Mouse (Mus musculus) embryonic facial prominence, embryonic 12.5 days (tissue): Measurements from ENCODE around the gene Atf2. TPM values are rescaled to one million over a fixed set of nuclear protein-coding genes. Genes with fewer than 3 reads are reported as not detected.
A peak's percentile ranks its signal among the peaks of the same experiment; 100 is the strongest.
"Not testable (repeated sequence)": the region's sequence is repeated elsewhere in the genome, so short reads cannot be mapped to it uniquely, and the experiment has no call there.

Source experiments
- ATAC-seq: fragments of 200-750 bp; cut with Nextera tagmentation; 2 replicates; pipeline ENCODE4 v1.8.0; 2017; ENCODE audit not compliant: insufficient number of reproducible peaks, insufficient read depth, low FRiP score, low TSS enrichment
- H3K27ac ChIP-seq: fragments of 300-500 bp; sonication (generic); 2 replicates; pipeline ENCODE4 v1.5.1; 2016; ENCODE audit warnings: mild to moderate bottlenecking
- H3K27me3 ChIP-seq: fragments of 300-500 bp; sonication (generic); 2 replicates; pipeline ENCODE4 v1.6.1; 2016; ENCODE audit warnings: mild to moderate bottlenecking, moderate library complexity
- H3K36me3 ChIP-seq: fragments of 300-500 bp; sonication (generic); 2 replicates; pipeline ENCODE4 v1.6.1; 2016; ENCODE audit warnings: mild to moderate bottlenecking
- H3K4me1 ChIP-seq: fragments of 300-500 bp; sonication (generic); 2 replicates; pipeline ENCODE4 v1.6.1; 2016
- H3K4me2 ChIP-seq: fragments of 300-500 bp; sonication (generic); replicated peaks from 2 replicates; pipeline ENCODE4 v1.6.1; 2016; ENCODE audit warnings: mild to moderate bottlenecking, moderate library complexity
- H3K4me3 ChIP-seq: fragments of 300-500 bp; sonication (generic); 2 replicates; pipeline ENCODE4 v1.5.1; 2016; ENCODE audit warnings: mild to moderate bottlenecking
- H3K9ac ChIP-seq: fragments of 300-500 bp; sonication (generic); 2 replicates; pipeline ENCODE4 v1.6.1; 2016; ENCODE audit warnings: mild to moderate bottlenecking, moderate library complexity
- H3K9me3 ChIP-seq: fragments of 300-500 bp; sonication (generic); 2 replicates; pipeline ENCODE4 v1.6.1; 2016; ENCODE audit warnings: mild to moderate bottlenecking, moderate library complexity
- WGBS: fragments of 180-500 bp; shearing (Covaris S2); methylation state at CpG from one replicate; pipeline ENCODE4 v1.1.7; 2016; 5-methylcytosine and 5-hydroxymethylcytosine counted together
- polyA plus RNA-seq: library from polyadenylated mRNA; unstranded; fragments of >200 nt; fragmentation: Nextera tagmentation; extraction: Ambion mirVana; gene quantifications from 2 replicates; pipeline ENCODE4 v1.2.1, GENCODE M21; 2016

The Atf2 gene
- polyA plus RNA-seq, 1 experiment from 2014 or later = 82.4 TPM

GRCm38 (mm10) chr2:73910571-73911174, 18.2 kb upstream of the Atf2 start:
- Histone ChIP-seq H3K27ac (peak overlapping the region; percentile 90), H3K4me2 (peak overlapping the region; percentile 66), H3K36me3 (peaks cover 28% of the 10 kb centered on the region), H3K9me3 (no peaks in the 10 kb centered on the region), H3K4me3 (peak overlapping the region; percentile 98), H3K9ac (peak overlapping the region; percentile 99), H3K27me3 (no peaks in the 10 kb centered on the region), H3K4me1 (peaks cover 9% of the 10 kb centered on the region; the same call in 1 of the 2 replicates)
- no peak for ATAC-seq
- under 1% methylated on average over 50 of the region's 50 CpGs for WGBS

DNA sequence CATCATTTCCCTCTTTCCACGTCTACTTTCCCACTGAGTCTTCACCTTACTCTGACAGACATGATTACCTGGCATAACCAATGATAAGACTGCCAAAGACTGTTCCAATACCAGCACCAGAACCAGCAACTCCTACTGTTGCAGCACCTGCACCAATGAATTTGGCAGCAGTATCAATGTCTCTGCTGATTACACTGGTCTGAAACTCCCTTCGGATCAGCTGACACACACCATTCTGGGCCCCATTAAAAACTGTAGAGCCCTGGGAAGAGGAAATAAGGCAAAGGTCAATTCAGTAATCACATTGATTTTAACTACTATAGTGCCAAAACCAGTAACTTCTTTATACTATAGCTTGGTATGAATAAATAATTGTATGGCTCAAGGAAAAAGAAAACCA, 16.7 kb upstream of the Atf2 start:
- Histone ChIP-seq H3K4me1 (peaks cover 9% of the 10 kb centered on the region; the same call in 1 of the 2 replicates), H3K9ac (no peak overlapping the region), H3K9me3 (no peaks in the 10 kb centered on the region), H3K27ac (no peak overlapping the region), H3K27me3 (no peaks in the 10 kb centered on the region), H3K4me3 (no peak overlapping the region), H3K4me2 (no peak overlapping the region), H3K36me3 (peaks cover 28% of the 10 kb centered on the region)
- ATAC-seq = no peak
- WGBS = 90% methylated on average over 2 of the region's 2 CpGs

- H3K4me1 ChIP-seq, H3K4me2 ChIP-seq, H3K27ac ChIP-seq, H3K9me3 ChIP-seq, H3K4me3 ChIP-seq, H3K27me3 ChIP-seq, ATAC-seq, H3K9ac ChIP-seq: not testable (repeated sequence)
- peaks cover 28% of the 10 kb centered on the region for H3K36me3 ChIP-seq
Measured at GRCm38 (mm10) chr2:73904679-73905078, 12.2 kb upstream of the Atf2 start.

GRCm38 (mm10) chr2:73903536-73903935, 11.1 kb upstream of the Atf2 start:
- H3K9me3 ChIP-seq = no peaks in the 10 kb centered on the region
- H3K36me3 ChIP-seq = peaks cover 21% of the 10 kb centered on the region
- H3K27me3 ChIP-seq = no peaks in the 10 kb centered on the region
- ATAC-seq = no peak
- H3K27ac ChIP-seq = no peak overlapping the region
- H3K4me1 ChIP-seq = no peaks in the 10 kb centered on the region
- no peak overlapping the region for H3K9ac ChIP-seq
- H3K4me3 ChIP-seq = no peak overlapping the region
- 97% methylated on average over 2 of the region's 2 CpGs for WGBS
- H3K4me2 ChIP-seq = no peak overlapping the region

GRCm38 (mm10) chr2:73902328-73902727, 9.9 kb upstream of the Atf2 start:
- H3K27me3 ChIP-seq, H3K4me1 ChIP-seq, H3K4me3 ChIP-seq, H3K9ac ChIP-seq, H3K4me2 ChIP-seq, H3K9me3 ChIP-seq, H3K27ac ChIP-seq, ATAC-seq, H3K36me3 ChIP-seq: not testable (repeated sequence)
- 86% methylated on average over 3 of the region's 3 CpGs for WGBS

- Histone ChIP-seq H3K9ac (no peak overlapping the region), H3K4me1 (no peaks in the 10 kb centered on the region), H3K27me3 (no peaks in the 10 kb centered on the region), H3K4me2 (no peak overlapping the region), H3K9me3 (no peaks in the 10 kb centered on the region), H3K27ac (no peak overlapping the region), H3K36me3 (no peaks in the 10 kb centered on the region), H3K4me3 (no peak overlapping the region)
- ATAC-seq = no peak
Measured at GRCm38 (mm10) chr2:73901169-73901568, 8.7 kb upstream of the Atf2 start.

GRCm38 (mm10) chr2:73900364-73900763, 7.9 kb upstream of the Atf2 start:
- 62% methylated on average over 1 of the region's 1 CpGs for WGBS
- Histone ChIP-seq H3K4me1 (no peaks in the 10 kb centered on the region), H3K36me3 (no peaks in the 10 kb centered on the region), H3K4me3 (no peak overlapping the region), H3K27me3 (no peaks in the 10 kb centered on the region), H3K27ac (no peak overlapping the region), H3K9ac (no peak overlapping the region), H3K9me3 (no peaks in the 10 kb centered on the region), H3K4me2 (no peak overlapping the region)
- no peak for ATAC-seq

DNA sequence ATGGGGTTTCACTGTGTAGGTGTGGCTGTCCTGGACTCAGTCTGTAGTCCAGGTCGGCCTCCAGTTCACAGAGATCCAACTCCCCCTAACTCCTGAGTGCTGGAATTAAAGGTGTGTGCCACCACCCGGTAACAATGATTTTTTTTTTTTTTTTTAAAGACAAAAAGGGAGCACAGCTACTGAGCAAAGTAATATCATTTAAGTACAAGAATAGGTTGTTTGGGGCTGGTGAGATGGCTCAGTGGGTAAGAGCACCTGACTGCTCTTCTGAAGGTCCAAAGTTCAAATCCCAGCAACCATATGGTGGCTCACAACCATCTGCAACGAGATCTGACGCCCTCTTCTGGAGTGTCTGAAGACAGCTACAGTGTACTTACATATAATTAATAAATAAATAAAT, 4.5 kb upstream of the Atf2 start:
- not testable (repeated sequence) for H3K4me1 ChIP-seq, H3K27me3 ChIP-seq, H3K9me3 ChIP-seq, ATAC-seq, H3K27ac ChIP-seq, H3K4me3 ChIP-seq, H3K9ac ChIP-seq, H3K36me3 ChIP-seq, H3K4me2 ChIP-seq
- 73% methylated on average over 4 of the region's 4 CpGs for WGBS

DNA sequence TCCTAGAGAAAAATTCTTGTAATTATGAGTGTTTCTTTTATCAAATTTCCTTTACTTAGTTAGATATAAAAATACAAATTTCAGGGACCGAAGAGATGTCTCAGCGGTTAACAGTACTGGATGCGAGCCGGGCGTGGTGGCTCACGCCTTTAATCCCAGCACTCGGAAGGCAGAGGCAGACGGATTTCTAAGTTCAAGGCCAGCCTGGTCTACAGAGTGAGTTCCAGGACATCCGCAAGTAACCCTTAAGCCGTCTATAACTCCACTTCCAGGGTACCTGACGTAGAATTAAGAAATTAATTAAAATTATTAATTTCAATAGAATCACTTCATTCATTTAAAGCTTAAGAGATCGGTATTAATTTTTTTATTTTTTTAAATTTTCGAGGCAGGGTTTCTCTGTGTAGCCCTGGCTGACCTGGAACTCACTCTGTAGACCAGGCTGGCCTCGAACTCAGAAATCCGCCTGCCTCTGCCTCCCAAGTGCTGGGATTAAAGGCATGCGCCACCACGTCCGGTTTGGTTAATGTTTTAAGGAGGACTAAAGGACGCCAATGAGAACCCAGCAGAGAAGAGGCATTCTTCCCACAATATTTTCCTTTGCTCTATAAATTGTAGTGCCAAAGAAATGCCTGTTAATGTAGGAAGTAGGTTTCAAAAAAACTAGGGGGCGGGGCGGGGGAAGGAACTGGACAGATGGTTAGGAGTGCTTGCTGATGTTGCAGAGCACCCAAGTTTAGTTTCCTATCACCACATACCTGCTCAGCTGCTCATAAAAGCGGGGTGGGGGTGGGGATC, 1.2 kb upstream of the Atf2 start:
- Histone ChIP-seq H3K4me3 (peak overlapping the region; percentile 96), H3K36me3 (no peaks in the 10 kb centered on the region), H3K4me1 (peaks cover 3% of the 10 kb centered on the region; the same call in 1 of the 2 replicates), H3K27me3 (no peaks in the 10 kb centered on the region), H3K27ac (no peak overlapping the region), H3K9me3 (no peaks in the 10 kb centered on the region), H3K4me2 (peak overlapping the region; percentile 35), H3K9ac (no peak overlapping the region)
- no peak for ATAC-seq
- 67% methylated on average over 22 of the region's 22 CpGs for WGBS

DNA sequence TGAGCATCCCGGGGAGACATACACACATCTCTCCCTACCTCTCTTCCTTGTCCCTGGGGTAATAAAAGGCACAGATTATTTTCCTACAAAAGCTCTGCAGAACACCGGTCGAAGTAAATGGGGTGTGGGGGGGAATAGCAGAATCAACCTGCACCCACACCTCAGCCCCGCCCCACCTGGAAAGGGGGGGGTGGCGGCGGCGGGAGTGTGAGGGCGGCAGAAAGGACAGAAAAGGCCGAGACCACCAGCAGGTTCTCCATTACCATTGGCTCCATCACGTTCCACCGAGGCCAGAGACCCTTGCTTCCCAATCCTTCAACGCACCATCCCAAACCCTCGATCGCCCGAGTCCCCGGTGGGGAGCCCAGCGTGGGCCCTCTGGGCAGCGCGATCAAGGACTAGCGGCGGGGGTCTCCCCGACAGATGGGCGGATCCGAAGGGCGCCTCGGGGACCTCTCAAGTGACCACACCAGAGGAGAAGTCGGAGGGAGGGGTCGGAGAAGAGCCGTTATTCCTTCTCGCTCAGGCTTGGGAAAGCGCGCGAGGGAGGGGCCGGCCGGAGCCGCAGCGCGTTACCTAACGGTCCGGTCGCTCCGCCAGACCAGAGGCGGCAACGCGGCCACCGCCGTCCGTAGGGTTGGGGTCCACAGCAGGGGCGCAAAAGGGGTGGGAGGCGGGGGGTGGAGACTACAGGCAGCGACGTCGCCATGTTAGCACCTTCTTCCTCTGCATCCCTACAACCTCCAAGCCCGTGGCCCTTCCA, 557 bp downstream of the Atf2 start:
- WGBS = under 1% methylated on average over 52 of the region's 54 CpGs
- peak; percentile 75 for ATAC-seq

DNA sequence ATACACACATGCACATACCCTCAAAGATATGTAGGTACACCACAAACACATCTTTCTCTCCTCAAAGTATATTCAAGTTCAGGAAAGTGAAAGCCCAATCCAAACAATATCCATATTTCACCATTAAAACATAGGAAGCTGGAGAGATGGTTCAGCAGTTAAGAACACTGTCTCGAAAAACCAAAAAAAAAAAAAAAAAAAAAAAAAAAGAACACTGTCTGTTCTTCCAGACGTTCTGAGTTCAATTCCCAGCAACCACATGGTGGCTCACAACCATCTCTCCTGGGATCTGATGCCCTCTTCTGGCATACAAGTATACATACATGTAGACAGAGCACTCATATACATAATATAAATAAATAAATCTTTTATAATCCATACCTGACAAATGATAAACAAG, 6.4 kb downstream of the Atf2 start:
- Histone ChIP-seq H3K27me3 (no peaks in the 10 kb centered on the region), H3K4me2 (no peak overlapping the region), H3K4me1 (no peaks in the 10 kb centered on the region), H3K36me3 (no peaks in the 10 kb centered on the region), H3K4me3 (no peak overlapping the region), H3K9ac (no peak overlapping the region), H3K9me3 (no peaks in the 10 kb centered on the region), H3K27ac (no peak overlapping the region)
- 74% methylated on average over 2 of the region's 2 CpGs for WGBS
- ATAC-seq = no peak

More for the DNA sequence above, 557 bp downstream of the Atf2 start:
- Histone ChIP-seq H3K4me2 (peak overlapping the region; percentile 75), H3K36me3 (no peaks in the 10 kb centered on the region), H3K27me3 (no peaks in the 10 kb centered on the region), H3K27ac (peak overlapping the region; percentile 90), H3K4me3 (peak overlapping the region; percentile 96), H3K4me1 (peaks cover 3% of the 10 kb centered on the region; the same call in 1 of the 2 replicates), H3K9ac (peak overlapping the region; percentile 94), H3K9me3 (no peaks in the 10 kb centered on the region)

- no peak overlapping the region for H3K27ac ChIP-seq
- no peak overlapping the region for H3K4me2 ChIP-seq
- 88% methylated on average over 2 of the region's 2 CpGs for WGBS
- no peak overlapping the region for H3K9ac ChIP-seq
- no peaks in the 10 kb centered on the region for H3K4me1 ChIP-seq
- no peak overlapping the region for H3K4me3 ChIP-seq
- ATAC-seq = no peak
- H3K27me3 ChIP-seq = no peaks in the 10 kb centered on the region
- H3K36me3 ChIP-seq = peaks cover 7% of the 10 kb centered on the region; the same call in 1 of the 2 replicates
- no peaks in the 10 kb centered on the region for H3K9me3 ChIP-seq
Measured at GRCm38 (mm10) chr2:73877891-73878290, 14.5 kb downstream of the Atf2 start.
